Mouse (Mus musculus): ENCODE measurements at regions not wholly inside any gene's neighbourhood (a gene's known extent, or its start where the extent isn't known, plus 50 kb on each side); places are given as distances from the start of the nearest gene placed in this dataset.
A peak's percentile ranks its signal among the peaks of the same experiment; 100 is the strongest.

- peak; percentile 61 for ATAC-seq (ENCODE audit: insufficient number of reproducible peaks, low FRiP score, low TSS enrichment)
These were observed 183.4 kb upstream of the Cntn6 start for GRCm38 (mm10) chr6:104309166-104309565.

DNA sequence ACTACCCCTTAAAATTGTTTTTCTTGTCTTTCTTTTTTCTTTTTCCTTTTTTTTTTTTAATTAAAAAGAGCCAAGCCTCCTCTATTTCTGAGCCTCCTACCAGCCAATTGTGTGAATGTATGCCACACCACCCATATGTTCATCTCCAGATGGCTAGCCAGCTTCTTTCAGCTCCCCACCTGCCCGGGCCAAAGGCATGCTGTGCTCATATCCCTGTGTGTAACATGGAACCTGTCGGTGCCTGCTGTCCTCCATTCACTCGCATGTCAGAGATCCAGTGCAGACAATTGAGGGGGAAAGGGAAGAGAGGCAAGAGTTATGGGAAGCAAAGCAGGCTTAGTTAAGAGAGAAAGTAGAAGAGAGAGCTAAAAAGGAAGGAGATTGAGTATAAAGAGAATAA lies 179.6 kb upstream of the Cntn6 start:
- ATAC-seq (ENCODE audit: insufficient number of reproducible peaks, low FRiP score, low TSS enrichment): peak; percentile 98

DNA sequence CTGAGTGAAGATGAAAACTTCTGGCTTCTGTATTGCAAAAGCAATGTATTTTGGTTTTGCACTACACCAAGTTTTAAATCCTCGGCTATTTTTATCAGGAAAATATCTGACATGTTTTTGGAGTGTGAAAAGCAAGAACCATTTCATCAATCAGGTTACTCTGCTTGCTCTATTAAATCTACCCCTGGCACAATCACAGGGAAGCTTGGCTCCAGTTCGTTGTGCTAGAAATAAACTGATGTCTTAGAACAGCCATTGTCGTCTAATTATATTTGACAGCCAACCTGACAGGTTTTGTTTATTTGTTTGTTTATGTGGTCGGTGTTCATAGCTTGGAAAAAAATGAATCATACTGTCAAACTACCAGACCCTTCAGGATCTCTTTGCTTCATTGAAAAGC lies 174.1 kb upstream of the Cntn6 start:
- peak; percentile 82 for ATAC-seq (ENCODE audit: insufficient number of reproducible peaks, low FRiP score, low TSS enrichment)

DNA sequence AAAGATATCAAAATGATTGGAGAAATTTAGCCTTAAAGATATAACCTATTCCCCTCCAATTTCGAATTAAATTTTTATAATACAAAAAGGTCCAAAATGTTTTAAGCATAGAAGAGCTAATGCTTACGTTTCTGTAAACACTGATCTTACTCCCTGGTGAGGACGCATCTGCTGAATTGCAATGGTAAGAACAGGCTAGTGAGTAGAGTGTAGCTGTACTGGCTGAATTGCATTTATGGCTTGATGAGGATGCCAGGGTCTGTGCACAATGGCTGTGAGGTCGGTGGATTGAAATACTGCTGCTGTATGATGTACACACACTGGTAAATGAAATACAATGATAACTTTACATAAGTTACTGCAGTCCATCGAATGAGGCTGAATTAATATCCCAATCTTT lies 170.4 kb upstream of the Cntn6 start:
- peak; percentile 71 for ATAC-seq (ENCODE audit: insufficient number of reproducible peaks, low FRiP score, low TSS enrichment)

DNA sequence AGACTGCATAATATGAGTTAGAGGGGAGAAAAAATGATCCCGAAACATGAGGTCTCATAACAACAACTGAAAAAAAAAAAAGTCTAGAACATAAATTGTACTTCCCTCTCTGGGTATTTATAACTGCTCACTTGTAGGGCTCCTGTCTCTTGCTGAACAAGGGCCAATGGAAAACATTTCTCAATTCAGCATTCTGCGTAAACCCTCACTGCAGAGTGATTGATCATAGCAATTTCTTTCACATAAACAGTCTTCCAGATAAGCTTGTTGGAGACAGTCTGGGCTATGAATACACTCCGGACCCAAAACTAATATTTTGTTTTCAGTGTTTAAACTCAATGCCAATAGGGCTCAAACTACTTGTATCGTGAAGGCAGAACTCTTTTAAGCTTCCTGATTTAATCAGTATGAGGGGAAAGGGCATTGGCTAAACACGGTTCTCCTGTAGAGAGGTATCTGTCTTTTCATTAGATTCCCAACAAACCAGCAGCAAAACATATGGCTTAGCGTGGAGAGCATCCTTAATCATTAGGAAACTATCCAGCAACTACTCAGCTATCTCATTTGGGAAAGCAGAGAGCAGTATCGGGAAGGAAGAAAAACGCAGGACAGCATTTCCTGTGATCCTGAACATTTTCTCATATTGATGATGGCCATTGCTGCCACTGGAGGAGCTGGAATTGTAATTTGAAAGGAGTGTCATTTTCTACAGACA lies 153.3 kb upstream of the Cntn6 start:
- ATAC-seq (ENCODE audit: insufficient number of reproducible peaks, low FRiP score, low TSS enrichment): peak; percentile 80

DNA sequence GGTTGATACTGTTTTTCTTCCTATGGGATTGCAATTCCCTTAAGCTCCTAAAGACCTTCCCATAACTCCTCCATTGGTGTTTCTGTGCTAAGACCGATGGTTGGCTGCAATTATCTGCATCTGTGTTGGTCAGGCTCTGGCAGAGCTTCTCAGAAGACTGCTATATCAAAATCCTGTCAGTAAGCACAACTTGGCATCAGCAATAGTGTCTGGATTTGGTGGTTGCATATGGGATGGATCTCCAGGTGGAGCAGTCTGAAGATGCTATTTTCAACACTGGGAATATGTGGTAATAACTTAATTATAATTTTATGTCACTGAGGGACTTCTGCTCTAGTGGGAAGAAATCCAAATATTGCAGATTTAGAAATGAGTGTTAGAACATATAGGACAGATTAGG lies 148.6 kb upstream of the Cntn6 start:
- ATAC-seq (ENCODE audit: insufficient number of reproducible peaks, low FRiP score, low TSS enrichment): peak; percentile 47; the same call in 1 of the 2 replicates

Data from cerebellum, adult (tissue).